Mouse (Mus musculus) liver, embryonic 16.5 days (tissue): ENCODE measurements around the gene Lipt1. TPM values are rescaled to one million over a fixed set of nuclear protein-coding genes. Genes with fewer than 3 reads are reported as not detected.

Experiments used
- ATAC-seq: fragments of 200-750 bp; cut with Nextera tagmentation; 2 replicates; pipeline ENCODE4 v1.8.0; 2017; ENCODE audit warnings: low read depth, mild to moderate bottlenecking, moderate number of reproducible peaks, moderate library complexity
- H3K27ac ChIP-seq: fragments of 300-500 bp; sonication (generic); 2 replicates; pipeline ENCODE4 v1.5.1; 2014; ENCODE audit warnings: mild to moderate bottlenecking, low read length
- H3K27me3 ChIP-seq: fragments of 300-500 bp; sonication (generic); 2 replicates; pipeline ENCODE4 v1.6.1; 2014; ENCODE audit warnings: low read depth, low read length, mixed read lengths; ENCODE audit not compliant: control insufficient read depth, insufficient read depth
- H3K36me3 ChIP-seq: fragments of 300-500 bp; sonication (generic); 2 replicates; pipeline ENCODE4 v1.6.1; 2014; ENCODE audit warnings: mild to moderate bottlenecking; ENCODE audit not compliant: control insufficient read depth, insufficient read depth
- H3K4me1 ChIP-seq: fragments of 300-500 bp; sonication (generic); 2 replicates; pipeline ENCODE4 v1.6.1; 2014; ENCODE audit warnings: low read depth, low read length, mixed read lengths; ENCODE audit not compliant: control insufficient read depth
- H3K4me2 ChIP-seq: fragments of 300-500 bp; sonication (generic); 2 replicates; pipeline ENCODE4 v1.6.1; 2014; ENCODE audit warnings: low read depth, low read length, mixed read lengths
- H3K4me3 ChIP-seq: fragments of 300-500 bp; sonication (generic); 2 replicates; pipeline ENCODE4 v1.5.1; 2014; ENCODE audit warnings: low read depth, mild to moderate bottlenecking, low read length
- H3K9ac ChIP-seq: fragments of 300-500 bp; sonication (generic); 2 replicates; pipeline ENCODE4 v1.6.1; 2014; ENCODE audit warnings: low read depth, low read length
- H3K9me3 ChIP-seq: fragments of 300-500 bp; sonication (generic); replicated peaks from 2 replicates; pipeline ENCODE4 v1.6.1; 2016; ENCODE audit warnings: low read length; ENCODE audit not compliant: control insufficient read depth
- WGBS: fragments of 180-500 bp; shearing (Covaris S2); extraction: QIAGEN DNeasy Blood & Tissue Kit; methylation state at CpG from one replicate; pipeline ENCODE4 v1.1.7; 2014; ENCODE audit not compliant: insufficient replicate concordance; 5-methylcytosine and 5-hydroxymethylcytosine counted together
- polyA plus RNA-seq: library from polyadenylated mRNA; unstranded; fragments of >200 nt; fragmentation: Nextera tagmentation; extraction: Ambion mirVana; gene quantifications from 2 replicates; pipeline ENCODE4 v1.2.1, GENCODE M21; 2015

Lipt1 gene
- polyA plus RNA-seq, result 3.9 and 4.2 TPM in 2 replicates

DNA sequence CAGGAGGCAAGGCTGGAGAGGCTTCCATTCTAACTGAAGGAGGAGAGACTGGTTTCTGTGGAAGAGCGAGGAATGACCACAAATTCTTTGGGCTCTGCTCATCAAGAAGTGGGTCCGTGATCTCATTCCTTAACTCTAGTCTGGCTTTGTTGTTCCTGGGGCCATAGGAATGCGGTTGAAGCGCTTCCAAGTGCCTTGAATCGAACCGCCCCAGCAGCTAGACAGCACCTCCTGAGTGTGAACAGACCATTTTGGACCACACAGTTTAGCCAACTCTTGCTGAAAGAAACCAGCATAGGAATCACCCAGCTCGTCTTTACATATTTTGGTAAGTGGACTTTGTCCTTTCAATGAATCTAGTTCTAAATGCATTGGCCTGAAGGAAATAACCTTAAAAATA lies at the start of gene Lipt1:
Gene Lipt1, plus strand, starts transcription at position 35 of the 400 bp plus-strand sequence.
- no peaks in the 10 kb centered on the region for H3K27me3 ChIP-seq
- H3K4me3 ChIP-seq, result peak within 1 kb of the TSS; percentile 68
- peak within 1 kb of the TSS; percentile 84 for H3K4me2 ChIP-seq
- peak within 1 kb of the TSS; percentile 59 for H3K9ac ChIP-seq
- peaks cover 12% of the 10 kb centered on the region for H3K4me1 ChIP-seq
- H3K9me3 ChIP-seq, result peaks cover 3% of the 10 kb centered on the region; the same call in 1 of the 2 replicates
- H3K27ac ChIP-seq, result peak within 1 kb of the TSS; percentile 79
- ATAC-seq, result 0 out of 2 replicates have a peak, but pooled peaks have one; percentile 25
- H3K36me3 ChIP-seq, result peaks cover 13% of the 10 kb centered on the region
- 13% methylated on average over 7 of the region's 7 CpGs for WGBS

DNA sequence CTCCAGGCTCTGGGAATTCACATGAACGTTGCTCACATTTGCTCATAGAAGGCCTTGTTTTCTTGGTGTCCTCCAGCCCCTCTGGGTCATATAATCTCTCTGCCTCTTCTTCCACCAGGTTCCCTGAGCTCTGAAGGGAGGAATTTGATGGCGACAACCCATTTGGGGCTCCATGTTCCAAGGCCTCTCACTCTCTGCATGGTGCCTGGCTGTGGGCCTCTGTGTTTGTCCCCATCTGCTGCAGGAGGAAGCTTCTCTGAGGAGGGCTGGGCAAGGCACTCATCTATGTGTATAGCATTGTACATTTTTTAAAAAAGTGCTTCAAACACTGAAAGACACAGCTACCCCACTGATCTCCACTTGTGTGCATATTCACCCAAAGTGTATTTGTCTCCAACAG lies 39.9 kb upstream of the Lipt1 start:
- Histone ChIP-seq H3K4me3 (no peak overlapping the region), H3K4me1 (no peaks in the 10 kb centered on the region), H3K9me3 (no peaks in the 10 kb centered on the region), H3K27me3 (no peaks in the 10 kb centered on the region), H3K27ac (no peak overlapping the region), H3K36me3 (no peaks in the 10 kb centered on the region), H3K4me2 (no peak overlapping the region), H3K9ac (no peak overlapping the region)
- WGBS, result 51% methylated on average over 2 of the region's 2 CpGs
- ATAC-seq, result no peak

DNA sequence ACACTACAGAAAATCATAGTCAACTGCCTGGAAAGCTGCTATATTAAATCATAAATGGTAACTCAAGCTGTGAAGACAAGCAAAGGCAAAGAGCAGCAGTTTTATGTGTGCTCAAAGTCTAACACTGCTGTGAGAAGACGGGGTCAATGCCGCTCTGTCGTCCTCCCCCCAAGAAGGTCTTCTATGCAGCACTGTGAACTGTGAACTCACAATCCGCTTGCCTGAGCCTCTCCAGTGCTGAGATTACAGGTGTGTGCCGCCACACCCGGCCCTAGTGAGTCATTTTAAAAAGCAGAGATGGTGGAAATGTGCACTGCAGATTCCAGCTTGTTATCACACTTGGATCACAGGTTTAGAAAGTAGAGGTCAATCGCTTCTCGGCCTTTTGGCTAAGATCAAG lies 24.7 kb upstream of the Lipt1 start:
- ATAC-seq, result no peak
- H3K27me3 ChIP-seq, result no peaks in the 10 kb centered on the region

DNA sequence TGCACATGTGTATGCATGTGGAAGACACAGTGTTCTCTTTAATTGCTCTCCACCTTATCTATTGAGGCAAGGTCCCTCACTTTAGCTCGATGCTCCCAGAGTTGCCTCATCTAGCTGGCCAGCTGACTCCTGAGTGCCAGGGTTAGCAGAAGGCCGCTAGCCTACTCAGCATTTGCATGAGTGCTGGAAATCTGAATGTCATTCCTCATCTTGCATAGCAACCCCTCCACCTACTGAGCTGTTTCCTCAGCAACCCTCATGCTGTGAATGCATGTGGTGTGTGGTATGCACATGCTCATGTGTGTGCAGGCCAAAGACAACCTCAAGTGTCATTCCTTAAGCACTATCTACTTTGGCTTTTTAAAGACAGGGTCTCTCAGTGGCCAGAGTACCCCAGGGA lies 20.8 kb upstream of the Lipt1 start:
- Histone ChIP-seq H3K4me1 (no peaks in the 10 kb centered on the region), H3K9me3 (no peaks in the 10 kb centered on the region), H3K27me3 (no peaks in the 10 kb centered on the region), H3K4me3 (no peak overlapping the region), H3K36me3 (no peaks in the 10 kb centered on the region), H3K27ac (no peak overlapping the region), H3K4me2 (no peak overlapping the region), H3K9ac (no peak overlapping the region)
- 39% methylated on average over 2 of the region's 2 CpGs for WGBS
- no peak for ATAC-seq

More for the DNA sequence above, 24.7 kb upstream of the Lipt1 start:
- Histone ChIP-seq H3K4me3 (no peak overlapping the region), H3K9me3 (no peaks in the 10 kb centered on the region), H3K27ac (no peak overlapping the region), H3K36me3 (no peaks in the 10 kb centered on the region), H3K4me1 (no peaks in the 10 kb centered on the region), H3K4me2 (no peak overlapping the region), H3K9ac (no peak overlapping the region)
- WGBS, result 66% methylated on average over 8 of the region's 8 CpGs

DNA sequence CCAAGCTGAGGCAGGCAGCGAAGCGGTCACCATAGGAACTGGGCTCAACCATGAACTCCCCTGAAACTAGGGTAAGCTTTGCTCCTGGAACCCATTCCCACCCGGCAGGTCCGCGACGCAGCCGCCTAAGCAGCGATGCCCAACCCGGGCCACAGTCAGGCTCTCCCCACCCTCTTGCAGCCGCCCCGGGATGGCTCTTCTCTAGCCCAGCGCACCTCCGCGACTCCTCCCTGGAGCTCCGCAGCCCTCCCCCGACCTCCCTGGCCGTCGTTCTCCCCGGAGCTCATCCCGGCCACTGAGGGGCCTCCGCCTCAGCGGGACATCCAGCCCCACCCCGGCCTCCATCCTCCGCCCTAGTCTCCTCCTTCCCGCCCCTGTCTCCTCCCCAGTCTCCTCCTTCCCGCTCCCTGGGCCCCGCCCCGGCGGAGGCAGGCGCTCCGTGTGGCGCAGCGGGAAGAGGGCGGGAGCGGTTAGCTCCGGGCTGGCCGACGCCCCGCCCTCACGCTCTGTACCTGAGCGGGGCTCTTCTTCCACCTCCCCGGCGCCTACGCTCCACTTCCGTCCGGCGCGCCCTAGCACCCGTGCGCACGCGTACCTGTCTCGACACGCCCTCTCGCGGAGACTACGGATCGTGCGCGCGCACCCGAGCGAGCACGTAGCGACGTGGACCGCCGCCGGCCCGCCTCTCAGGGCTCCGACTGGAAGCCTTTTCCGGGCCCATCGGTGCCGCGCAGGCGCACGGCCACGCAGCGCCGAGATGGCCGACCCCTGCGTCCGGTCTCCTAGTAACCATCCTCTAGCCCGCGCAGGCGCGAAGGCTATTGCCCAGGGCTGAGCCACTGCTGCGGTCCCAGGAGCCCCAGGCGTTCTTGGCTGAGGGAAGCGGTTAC lies 6.8 kb upstream of the Lipt1 start:
- Histone ChIP-seq H3K9me3 (no peaks in the 10 kb centered on the region), H3K4me1 (peaks cover 9% of the 10 kb centered on the region), H3K27me3 (no peaks in the 10 kb centered on the region), H3K27ac (peak overlapping the region; percentile 92), H3K4me3 (peak overlapping the region; percentile 70), H3K36me3 (no peaks in the 10 kb centered on the region), H3K4me2 (peak overlapping the region; percentile 89), H3K9ac (peak overlapping the region; percentile 87)
- WGBS, result under 1% methylated on average over 89 of the region's 90 CpGs
- peak; percentile 93 for ATAC-seq

DNA sequence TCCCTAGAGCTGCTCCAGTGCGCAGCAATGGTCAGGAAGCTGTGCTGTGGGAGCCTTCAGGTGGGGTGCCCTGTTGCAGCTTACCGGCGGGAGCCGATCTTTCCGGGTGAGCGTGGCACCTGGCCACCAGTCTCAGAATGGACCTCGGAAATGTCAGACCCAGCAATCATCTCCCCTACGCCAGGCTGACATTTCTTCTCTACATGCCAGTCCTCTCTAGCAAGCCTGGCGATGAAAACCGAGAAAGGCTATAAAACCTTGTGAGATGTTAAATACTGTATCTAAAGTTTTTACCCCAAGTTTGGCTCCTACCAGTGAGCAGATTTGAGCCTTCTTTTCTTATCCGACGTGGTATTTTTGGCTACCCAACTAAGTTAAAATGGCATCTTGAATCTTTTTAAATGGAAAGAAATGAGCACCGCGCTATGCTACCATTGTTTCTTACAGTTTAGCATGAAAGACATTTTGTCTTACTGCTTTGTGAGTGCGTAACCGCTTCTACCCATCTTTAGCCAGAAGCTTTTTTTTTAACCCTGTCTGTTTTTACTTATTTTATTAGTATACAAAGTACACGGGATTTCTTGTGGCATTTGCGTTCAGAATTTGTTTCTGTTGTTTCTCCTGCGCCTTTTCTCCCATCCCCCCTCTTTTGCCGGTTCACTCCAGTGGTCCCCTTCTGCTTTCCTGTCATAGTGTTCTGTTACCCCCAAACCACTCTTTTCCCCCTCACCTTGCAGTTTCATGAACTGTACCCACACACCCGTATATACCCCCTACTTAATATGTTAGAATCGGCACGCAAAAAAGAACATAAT lies 5.9 kb upstream of the Lipt1 start:
- H3K4me1 ChIP-seq, result peaks cover 9% of the 10 kb centered on the region
- ATAC-seq, result no peak
- H3K4me2 ChIP-seq, result peak overlapping the region; percentile 89
- peak overlapping the region; percentile 70 for H3K4me3 ChIP-seq
- peak overlapping the region; percentile 87 for H3K9ac ChIP-seq
- H3K27ac ChIP-seq, result peak overlapping the region; percentile 92
- H3K27me3 ChIP-seq, result no peaks in the 10 kb centered on the region
- no peaks in the 10 kb centered on the region for H3K9me3 ChIP-seq
- 9% methylated on average over 23 of the region's 23 CpGs for WGBS
- no peaks in the 10 kb centered on the region for H3K36me3 ChIP-seq

DNA sequence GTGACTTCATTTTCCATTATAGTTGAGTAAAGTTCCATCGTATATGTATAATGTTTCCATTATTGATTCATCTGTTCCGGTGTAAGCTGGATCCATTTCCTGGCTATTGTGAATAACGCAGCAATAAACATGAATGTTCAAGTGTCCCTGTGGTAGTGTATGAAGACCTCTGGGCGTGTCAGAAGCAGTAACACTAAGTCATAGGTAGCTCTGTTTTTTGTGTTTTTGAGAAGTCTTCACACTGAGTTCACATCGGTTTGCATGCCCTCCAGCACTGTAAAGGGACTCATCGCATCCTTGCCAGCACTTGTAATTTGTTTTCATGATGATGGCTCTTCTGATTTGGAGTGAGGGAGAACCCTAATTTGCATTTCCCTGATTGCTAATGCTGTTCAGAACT lies 5.3 kb upstream of the Lipt1 start, which contains the start of gene Tsga10:
Gene Tsga10, minus strand, starts transcription at position 144 of the 400 bp plus-strand sequence.
- WGBS, result 78% methylated on average over 6 of the region's 6 CpGs
- no peak for ATAC-seq
- Histone ChIP-seq H3K9me3 (no peaks in the 10 kb centered on the region), H3K4me2 (peak within 1 kb of the TSS; percentile 89), H3K36me3 (no peaks in the 10 kb centered on the region), H3K4me1 (peaks cover 9% of the 10 kb centered on the region), H3K27me3 (no peaks in the 10 kb centered on the region), H3K27ac (peak within 1 kb of the TSS; percentile 92), H3K4me3 (peak within 1 kb of the TSS; percentile 70), H3K9ac (peak within 1 kb of the TSS; percentile 87)

DNA sequence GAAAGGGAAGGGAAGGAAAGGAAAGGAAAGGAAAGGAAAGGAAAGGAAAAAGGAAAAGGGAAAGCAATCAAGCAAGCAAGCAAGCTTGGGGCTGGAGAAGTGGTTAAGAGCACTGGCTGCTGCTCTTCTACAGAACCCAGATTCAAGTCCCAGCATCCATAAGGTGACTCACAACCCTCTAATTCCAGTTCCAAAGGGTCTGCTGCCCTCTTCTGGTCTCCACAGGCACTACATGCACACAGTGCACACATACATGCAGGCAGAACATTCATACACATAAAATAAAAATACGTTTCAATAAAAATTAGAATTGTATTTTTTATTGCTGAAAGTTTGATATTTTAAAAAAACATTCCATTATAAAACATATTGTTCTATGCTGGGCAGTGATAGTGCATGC lies 4.5 kb upstream of the Lipt1 start:
- peaks cover 16% of the 10 kb centered on the region for H3K4me1 ChIP-seq
- H3K9me3 ChIP-seq, result no peaks in the 10 kb centered on the region
- H3K27ac ChIP-seq, result no peak overlapping the region
- H3K36me3 ChIP-seq, result no peaks in the 10 kb centered on the region
- 58% methylated on average over 1 of the region's 1 CpGs for WGBS
- H3K27me3 ChIP-seq, result no peaks in the 10 kb centered on the region
- H3K4me3 ChIP-seq, result no peak overlapping the region
- no peak for ATAC-seq
- no peak overlapping the region for H3K9ac ChIP-seq
- no peak overlapping the region for H3K4me2 ChIP-seq
